Comparison of ENCODE assay signal across 28 mouse cellular contexts in the genomic region with DNA sequence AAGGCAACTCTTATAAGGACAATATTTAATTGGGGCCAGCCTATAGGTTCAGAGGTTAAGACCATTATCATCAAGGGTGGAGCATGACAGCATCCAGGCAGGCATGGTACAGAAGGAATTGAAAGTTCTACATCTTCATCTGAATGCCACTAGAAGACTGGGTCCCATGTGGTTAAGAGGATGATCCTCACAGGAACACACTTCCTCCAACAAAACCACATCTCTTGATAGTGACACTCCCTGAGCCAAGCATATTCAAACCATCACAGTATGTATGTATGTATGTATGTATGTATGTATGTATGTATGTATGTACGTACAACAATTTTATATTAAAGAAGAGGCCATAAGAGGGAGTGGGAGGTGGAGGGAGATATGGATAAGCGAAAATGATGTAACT. TPM values are rescaled to one million over a fixed set of nuclear protein-coding genes. Genes with fewer than 3 reads are reported as not detected.
"Had no signal": no experiment of that assay in that cellular context is flagged by ENCODE, and none has a peak within 500 bp of the region (broad histone marks: within the 10 kb centered on the region; RNA-seq: fewer than 3 reads in every experiment).

No protein-coding gene starts in this region.

- H3K9ac ChIP-seq: embryonic facial prominence, embryonic 12.5 days; embryonic facial prominence, embryonic 13.5 days; embryonic facial prominence, embryonic 15.5 days; forebrain, embryonic 12.5 days; forebrain, embryonic 13.5 days; forebrain, embryonic 15.5 days; forebrain, postnatal 0 days had no signal

- H3K9me3 ChIP-seq: embryonic facial prominence, embryonic 10.5 days; embryonic facial prominence, embryonic 12.5 days; embryonic facial prominence, embryonic 13.5 days; embryonic facial prominence, embryonic 15.5 days; forebrain, embryonic 10.5 days; forebrain, embryonic 12.5 days; forebrain, embryonic 13.5 days; forebrain, embryonic 15.5 days had no signal

- H3K4me2 ChIP-seq: embryonic facial prominence, embryonic 12.5 days; embryonic facial prominence, embryonic 13.5 days; embryonic facial prominence, embryonic 15.5 days; forebrain, embryonic 12.5 days; forebrain, embryonic 13.5 days; forebrain, embryonic 15.5 days had no signal

- H3K27me3 ChIP-seq: embryonic facial prominence, embryonic 12.5 days; embryonic facial prominence, embryonic 13.5 days; embryonic facial prominence, embryonic 15.5 days; forebrain, embryonic 12.5 days; forebrain, embryonic 13.5 days; forebrain, embryonic 15.5 days had no signal

- DNase-seq: cerebellum, adult 2 months; cerebellum, adult 8-10 months; cerebellum, adult 9-10 months; cerebellum, adult 9-11 months; cerebellum, postnatal 10 days; cerebellum, postnatal 14 days; cerebellum, postnatal 25 days; cerebellum, postnatal 36 days; embryo, embryonic 11 days; forebrain, postnatal 0 days; gastrocnemius, adult 2 months; gastrocnemius, postnatal 10 days; gastrocnemius, postnatal 14 days; gastrocnemius, postnatal 25 days; gastrocnemius, postnatal 36 days; heart, adult 18-20 months; heart, adult 2 months had no signal

- H3K4me3 ChIP-seq: embryonic facial prominence, embryonic 10.5 days; embryonic facial prominence, embryonic 12.5 days; embryonic facial prominence, embryonic 13.5 days; embryonic facial prominence, embryonic 15.5 days; erythroblast, embryonic 14.5 days; forebrain, embryonic 10.5 days; forebrain, embryonic 12.5 days; forebrain, embryonic 13.5 days; forebrain, embryonic 15.5 days; gastrocnemius, adult 2 months; heart, adult 2 months had no signal

- ATAC-seq: forebrain, embryonic 13.5 days; forebrain, embryonic 14.5 days; forebrain, embryonic 15.5 days; forebrain, embryonic 16.5 days; forebrain, postnatal 0 days had no signal

- H3K36me3 ChIP-seq: embryonic facial prominence, embryonic 10.5 days; embryonic facial prominence, embryonic 12.5 days; embryonic facial prominence, embryonic 13.5 days; embryonic facial prominence, embryonic 15.5 days; forebrain, embryonic 10.5 days; forebrain, embryonic 12.5 days; forebrain, embryonic 15.5 days had no signal

- H3K4me1 ChIP-seq: embryonic facial prominence, embryonic 10.5 days; embryonic facial prominence, embryonic 12.5 days; embryonic facial prominence, embryonic 13.5 days; embryonic facial prominence, embryonic 15.5 days; forebrain, embryonic 10.5 days; forebrain, embryonic 12.5 days; forebrain, embryonic 13.5 days; forebrain, embryonic 15.5 days had no signal

- H3K27ac ChIP-seq: embryonic facial prominence, embryonic 10.5 days; embryonic facial prominence, embryonic 12.5 days; embryonic facial prominence, embryonic 13.5 days; embryonic facial prominence, embryonic 15.5 days; forebrain, embryonic 10.5 days; forebrain, embryonic 12.5 days; forebrain, embryonic 13.5 days; forebrain, embryonic 15.5 days; gastrocnemius, adult 2 months; heart, adult 2 months had no signal

RNA-seq across cellular contexts. Expression of gene Fam184a, which starts 25.7 kb away (rescaled TPM):
- polyA plus RNA-seq: erythroblast, embryonic 14.5 days had no signal
